ENCODE assay signal across 9 mouse cellular contexts in genomic region chr16:91023384-91023783, GRCm38 (mm10). TPM values are rescaled to one million over a fixed set of nuclear protein-coding genes. Genes with fewer than 3 reads are reported as not detected.
DNase-seq lines count a peak whose midpoint lies in the region; ATAC-seq lines count a peak whose summit lies in the region.
"Had no signal": no experiment of that assay in that cellular context is flagged by ENCODE, and none has a peak within 500 bp of the region (broad histone marks: within the 10 kb centered on the region; RNA-seq: fewer than 3 reads in every experiment).

No protein-coding gene starts in this region.

- peak; percentile 24 for DNase-seq in adrenal gland, postnatal 25 days
- DNase-seq in adrenal gland, adult 8-10 months = no peak
- DNase-seq in liver = peak; percentile 39
- DNase-seq in ZHBTc4 (ENCODE audit: low read depth, low spot score) = peak; percentile 52
- peak; percentile 50 for DNase-seq in naive thymus-derived CD4-positive, alpha-beta T cell, adult 2 months (ENCODE audit: low read depth)
- no peak for DNase-seq in ovary, postnatal 36 days (ENCODE audit: low spot score)
- no peak for DNase-seq in right cerebral cortex, adult 18-20 months

- H3K27ac ChIP-seq in liver, embryonic 12.5 days = no peak overlapping the region

- ATAC-seq in liver, embryonic 12.5 days = no peak
- ATAC-seq: hindbrain, embryonic 16.5 days had no signal

- no peak overlapping the region for H3K4me2 ChIP-seq in liver, embryonic 12.5 days

- peaks cover 98% of the 10 kb centered on the region for H3K36me3 ChIP-seq in liver, embryonic 12.5 days

- H3K4me1 ChIP-seq in liver, embryonic 12.5 days = no peaks in the 10 kb centered on the region

- no peak overlapping the region for H3K4me3 ChIP-seq in liver, embryonic 12.5 days

- no peak overlapping the region for H3K9ac ChIP-seq in liver, embryonic 12.5 days

- WGBS in liver, embryonic 12.5 days (ENCODE audit: insufficient replicate concordance) = 96% methylated on average over 1 of the region's 1 CpGs

- peaks cover 4% of the 10 kb centered on the region; the same call in 1 of the 2 replicates for H3K9me3 ChIP-seq in liver, embryonic 12.5 days (replicated peaks)

- no peaks in the 10 kb centered on the region for H3K27me3 ChIP-seq in liver, embryonic 12.5 days (replicated peaks)

RNA-seq across cellular contexts. Expression of gene Synj1, which starts 12.3 kb away (rescaled TPM):
- total RNA-seq in adrenal gland, postnatal 25 days (2021) = 45.3 and 49.3 TPM in 2 replicates
- total RNA-seq in adrenal gland, adult 8-10 months (2022) = 10 to 100 TPM; 53.0 to 72.0 (median 57.9) TPM
- polyA plus RNA-seq in liver, embryonic 12.5 days (2016; fragmentation: Nextera tagmentation; extraction: Ambion mirVana) = 19.8 and 20.5 TPM in 2 replicates

RNA-seq across cellular contexts. Expression of gene Paxbp1, which starts 21.0 kb away (rescaled TPM):
- total RNA-seq in adrenal gland, postnatal 25 days (2021) = 71.2 and 74.6 TPM in 2 replicates
- total RNA-seq in adrenal gland, adult 8-10 months (2022) = 10 to 100 TPM; 45.8 to 77.8 (median 53.7) TPM
- 32.8 and 33.8 TPM in 2 replicates for polyA plus RNA-seq in liver, embryonic 12.5 days (2016; fragmentation: Nextera tagmentation; extraction: Ambion mirVana)

Comparison
In these comparisons a context has a peak if more than half of its experiments do, and no peak if none do; other contexts are left out.
1. DNase-seq: peak in adrenal gland, postnatal 25 days (single experiment), liver (single experiment), ZHBTc4 (single experiment) and naive thymus-derived CD4-positive, alpha-beta T cell, adult 2 months (single experiment); none in adrenal gland, adult 8-10 months (single experiment), ovary, postnatal 36 days (single experiment) and right cerebral cortex, adult 18-20 months (single experiment).